Mouse (Mus musculus) lung, adult 2 months (tissue): ENCODE measurements at regions not wholly inside any gene's neighbourhood (a gene's known extent, or its start where the extent isn't known, plus 50 kb on each side); places are given as distances from the start of the nearest gene placed in this dataset.

ENCODE experiments used
- CTCF ChIP-seq: fragments of 200-500 bp; IDR thresholded peaks from 2 replicates; pipeline ENCODE4 v1.5.1; 2011; ENCODE audit warnings: mild to moderate bottlenecking, low read length, control low read depth; ENCODE audit not compliant: insufficient read depth
- POLR2A ChIP-seq: fragments of 200-500 bp; IDR thresholded peaks from 2 replicates; pipeline ENCODE4 v1.6.1; 2011; ENCODE audit warnings: low read depth, mild to moderate bottlenecking, control low read depth, low read length, borderline replicate concordance; ENCODE audit errors: extremely low read depth

DNA sequence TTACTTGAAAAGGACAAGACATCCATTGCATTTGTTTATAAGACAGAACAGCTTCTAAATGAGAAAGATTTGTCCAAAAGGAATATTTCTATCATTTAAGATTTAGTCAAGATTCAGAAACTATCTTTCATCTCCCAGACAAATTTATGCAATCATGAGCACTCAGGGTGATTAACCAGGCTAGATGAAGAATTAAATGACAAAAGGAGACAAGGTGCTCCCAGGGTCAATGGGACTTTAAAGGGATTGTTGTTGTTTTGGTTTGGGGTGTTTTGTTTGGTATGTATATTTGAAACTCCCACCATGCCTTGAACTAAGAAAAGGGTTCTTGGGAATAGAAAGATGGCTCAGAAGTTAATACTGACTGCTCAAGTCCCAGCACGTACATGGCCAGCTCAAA, 522.6 kb upstream of the Tbl1xr1 start:
- TF ChIP-seq CTCF (no peak), POLR2A (no peak)
